Mouse (Mus musculus) A20 (cell line): ENCODE measurements around the gene Zfp148.
"Not testable (repeated sequence)": the region's sequence is repeated elsewhere in the genome, so short reads cannot be mapped to it uniquely, and the experiment has no call there.

Experiments
- DNase-seq: peaks from one replicate; pipeline ENCODE4 v3.0.0-alpha.2; 2011; ENCODE audit warnings: low read depth, low spot score

Zfp148 gene

DNA sequence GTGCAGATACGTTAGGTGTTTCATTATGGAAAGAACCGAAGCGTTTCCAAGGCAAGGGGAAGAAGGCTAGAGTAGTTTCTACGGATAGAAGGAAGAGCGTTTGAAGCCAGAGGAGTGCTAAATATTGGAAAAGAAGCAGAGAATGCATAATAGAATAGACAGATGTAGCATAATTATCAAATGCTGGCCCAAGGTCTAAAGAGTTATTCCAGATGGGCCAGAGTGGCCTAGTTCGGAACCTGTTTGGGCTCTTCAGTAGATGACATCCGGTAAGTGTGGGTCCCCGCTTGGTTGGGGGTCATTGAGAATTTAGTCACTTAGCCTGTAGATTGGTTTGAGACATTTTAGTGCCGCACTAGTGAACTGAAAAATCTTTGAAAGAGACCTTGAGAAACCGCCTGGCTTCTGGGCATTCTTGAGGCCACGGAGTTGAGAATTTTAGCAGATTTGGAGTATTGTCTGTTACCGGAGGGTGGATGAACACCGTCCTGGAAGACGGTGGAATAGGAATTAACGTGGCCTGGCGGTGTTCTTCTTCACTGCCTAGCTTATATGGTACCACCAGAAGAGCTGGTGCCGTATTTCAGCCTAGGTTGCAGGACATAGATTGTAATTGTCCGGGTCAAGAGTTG lies 1.1 kb downstream of the Zfp148 start:
- peak; percentile 61 for DNase-seq

DNA sequence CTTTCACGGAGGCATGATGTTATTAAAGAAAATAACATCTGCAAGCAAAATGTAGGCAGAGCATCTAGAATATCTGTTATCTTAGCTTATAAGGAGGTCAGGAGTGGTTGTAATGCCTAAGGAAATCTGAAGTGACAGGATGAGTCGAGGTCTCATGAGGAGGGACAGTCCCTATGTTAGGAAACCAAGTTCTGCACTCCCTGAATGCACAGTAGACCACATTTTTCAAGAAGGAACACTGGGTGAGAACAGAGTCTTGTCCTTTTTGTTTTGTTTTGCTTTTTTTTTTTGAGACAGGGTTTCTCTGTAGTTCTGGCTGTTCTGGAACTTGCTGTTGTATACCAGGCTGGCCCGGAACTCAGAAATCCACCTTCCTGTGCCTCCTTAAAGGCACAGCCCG lies 1.7 kb downstream of the Zfp148 start:
- DNase-seq, result no peak

DNA sequence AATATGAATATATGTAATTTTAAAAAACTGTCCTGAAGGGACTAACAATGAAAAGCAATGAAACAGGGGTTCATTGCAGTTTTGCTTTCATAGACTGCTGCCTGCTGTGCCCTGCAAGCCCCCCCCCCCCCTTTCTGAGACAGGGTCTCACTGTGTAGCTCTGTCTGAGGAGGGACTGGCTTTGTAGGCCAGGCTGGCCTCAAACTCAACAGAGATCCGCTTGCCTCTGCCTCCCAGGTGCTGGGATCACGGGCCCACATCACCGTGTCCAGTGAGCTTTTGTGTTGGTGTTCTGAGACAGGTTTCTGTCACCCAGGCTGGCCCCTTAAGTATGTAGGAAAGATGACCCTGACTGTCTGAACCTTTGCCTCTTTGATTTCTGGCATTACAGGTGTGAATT lies 2.9 kb downstream of the Zfp148 start:
- DNase-seq, result no peak

DNA sequence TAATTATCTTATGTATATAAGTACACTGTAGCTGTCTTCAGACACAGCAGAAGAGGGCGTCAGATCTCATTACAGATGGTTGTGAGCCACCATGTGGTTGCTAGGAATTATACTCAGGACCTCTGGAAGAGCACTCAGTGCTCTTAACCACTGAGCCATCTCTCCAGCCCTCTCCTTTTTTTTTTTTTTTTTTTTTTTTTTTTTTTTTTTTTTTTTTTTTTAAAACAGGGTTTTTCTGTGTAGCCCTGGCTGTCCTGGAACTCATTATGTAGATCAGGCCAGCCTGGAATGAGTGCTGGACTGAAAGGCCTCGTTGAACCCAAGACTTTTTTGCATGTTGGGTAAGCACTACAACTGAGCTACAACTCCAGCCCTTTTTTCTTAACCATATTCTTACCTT lies 3.4 kb downstream of the Zfp148 start:
- DNase-seq, result not testable (repeated sequence)

DNA sequence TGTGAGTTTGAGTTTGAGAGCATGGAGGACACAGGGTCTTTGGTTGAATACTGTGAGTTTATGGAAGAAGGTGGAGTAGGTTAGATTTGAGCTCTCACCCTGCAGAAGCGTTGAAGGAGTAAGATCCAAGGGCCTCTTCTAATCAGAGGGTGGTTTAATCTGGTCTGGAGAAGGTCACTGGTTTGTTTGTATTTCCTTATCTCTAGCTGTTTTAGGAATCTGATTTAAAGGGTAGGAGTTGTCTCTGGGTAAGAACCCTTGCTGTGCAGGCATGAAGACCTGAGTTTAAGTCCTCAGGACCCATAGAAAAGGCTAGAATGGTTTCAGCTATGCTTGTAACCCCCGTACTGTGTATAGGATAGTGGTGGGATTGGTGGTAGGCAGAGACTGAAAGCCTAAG lies 6.4 kb downstream of the Zfp148 start:
- no peak for DNase-seq

DNA sequence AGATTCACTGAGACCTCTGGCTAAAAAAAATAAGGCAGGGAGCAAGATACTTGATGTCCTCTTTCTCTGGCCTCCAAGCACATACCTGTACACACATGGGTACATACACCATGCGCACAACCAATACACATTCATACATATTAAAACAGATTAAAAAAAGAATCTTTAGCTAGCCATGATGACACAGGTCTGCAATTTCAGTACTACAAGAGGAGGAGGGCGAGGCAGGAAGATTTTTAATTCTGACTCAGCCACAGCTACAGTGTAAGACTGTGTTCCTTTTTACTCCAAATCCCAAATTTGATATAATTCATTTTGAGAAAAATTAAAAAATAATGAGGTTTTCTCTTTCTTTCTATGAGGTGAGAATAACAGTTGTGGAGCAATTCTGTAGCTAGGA lies 6.8 kb downstream of the Zfp148 start:
- no peak for DNase-seq

DNA sequence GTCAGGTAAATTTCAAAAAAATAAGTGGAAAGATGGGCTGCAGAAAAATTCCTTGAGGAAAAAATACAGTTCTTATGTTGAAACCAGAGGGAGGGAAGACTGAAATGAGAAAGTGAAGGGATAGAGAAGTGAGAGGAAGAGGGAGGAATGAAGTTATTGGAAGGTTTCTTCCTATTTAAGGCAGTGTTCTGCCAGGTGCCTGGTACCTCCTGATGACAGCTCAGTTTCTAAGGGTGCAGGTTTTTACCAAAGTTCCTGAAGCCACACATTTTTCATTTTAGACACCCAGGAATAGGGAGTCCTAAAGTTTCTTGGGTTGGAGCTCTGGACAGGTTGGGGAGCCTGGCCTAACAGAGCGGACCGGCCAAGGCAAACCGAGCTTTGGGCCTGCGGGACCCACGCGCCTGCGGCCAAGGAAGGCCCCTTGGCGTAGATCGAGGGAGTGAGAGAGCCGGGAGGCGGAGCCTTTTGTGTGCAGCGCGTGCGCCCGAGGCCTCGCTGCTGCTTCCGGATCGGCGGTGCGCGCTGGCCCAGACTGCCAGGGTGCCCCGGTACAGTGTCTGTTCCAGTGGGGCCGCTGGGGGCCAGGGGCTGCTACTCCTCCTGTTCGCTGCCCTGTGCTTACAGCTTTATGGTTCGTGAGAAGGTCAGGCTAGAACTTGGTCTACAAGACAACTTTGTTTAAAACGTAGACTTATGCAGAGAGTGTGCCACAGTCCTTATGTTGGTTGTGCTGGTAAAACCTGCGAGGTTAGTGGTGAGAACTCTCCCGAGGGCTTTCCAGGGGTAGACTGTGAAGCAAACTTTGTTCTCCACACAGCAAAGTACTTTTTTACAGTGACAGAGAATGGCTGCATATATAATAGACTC lies 19.5 kb downstream of the Zfp148 start:
- peak; percentile 90 for DNase-seq

DNA sequence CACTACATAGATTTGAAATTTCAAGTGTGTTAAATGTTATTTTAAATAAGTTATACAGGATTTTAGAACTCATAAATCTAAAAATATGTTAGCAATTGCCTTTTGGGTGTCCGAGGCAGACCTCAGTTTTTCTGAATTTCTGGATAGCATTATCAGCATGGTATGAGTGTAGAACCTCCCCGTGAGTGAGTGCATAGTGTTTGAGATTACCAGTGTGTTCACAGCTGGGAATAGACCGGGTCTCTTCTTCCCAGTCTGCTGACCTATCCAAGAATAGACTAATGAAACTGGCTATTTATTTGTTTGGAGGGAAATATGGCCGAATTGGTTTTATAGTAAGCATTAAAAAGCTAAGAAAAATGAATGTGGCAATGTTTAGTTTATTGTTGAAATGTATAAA lies 20.3 kb downstream of the Zfp148 start:
- DNase-seq, result no peak

DNA sequence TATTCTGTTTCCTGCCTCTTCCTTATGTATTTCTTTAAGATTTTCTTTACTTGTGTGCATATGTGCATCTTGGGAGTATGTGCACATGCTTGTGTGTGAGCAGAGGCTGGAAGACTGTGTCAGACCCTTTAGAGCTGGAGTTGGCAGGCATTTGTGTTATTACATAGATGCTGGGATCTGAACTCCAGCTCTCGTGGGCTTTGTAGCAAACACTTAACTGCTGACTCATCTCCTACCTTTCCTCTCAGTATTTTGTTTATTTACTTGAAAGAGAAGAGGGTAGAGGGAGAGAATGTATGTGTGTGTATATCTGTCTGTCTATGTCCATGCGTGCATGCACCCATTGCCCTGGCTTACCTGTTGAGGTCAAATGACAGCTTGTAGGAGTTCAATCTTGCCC lies 22.6 kb downstream of the Zfp148 start:
- no peak for DNase-seq

DNA sequence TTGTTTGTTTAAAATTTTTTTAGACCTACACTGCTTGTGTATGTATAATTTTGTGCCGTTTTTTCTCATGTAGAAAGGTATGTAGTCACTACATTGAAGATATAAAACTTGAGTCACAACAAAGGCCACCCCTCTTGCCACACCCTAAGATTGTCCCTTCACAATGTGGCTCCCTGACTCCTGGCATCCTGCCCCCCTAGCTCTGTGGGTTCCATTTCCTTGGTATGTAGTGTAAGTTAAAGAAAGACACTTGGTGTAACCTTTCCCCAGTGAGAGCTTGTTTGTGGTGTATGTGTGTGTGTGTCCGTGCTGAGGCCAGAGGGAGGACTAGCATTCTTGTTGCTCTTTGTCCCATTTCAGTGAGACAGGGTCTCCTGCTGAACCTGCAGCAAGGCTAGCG lies 23.4 kb downstream of the Zfp148 start:
- no peak for DNase-seq

DNA sequence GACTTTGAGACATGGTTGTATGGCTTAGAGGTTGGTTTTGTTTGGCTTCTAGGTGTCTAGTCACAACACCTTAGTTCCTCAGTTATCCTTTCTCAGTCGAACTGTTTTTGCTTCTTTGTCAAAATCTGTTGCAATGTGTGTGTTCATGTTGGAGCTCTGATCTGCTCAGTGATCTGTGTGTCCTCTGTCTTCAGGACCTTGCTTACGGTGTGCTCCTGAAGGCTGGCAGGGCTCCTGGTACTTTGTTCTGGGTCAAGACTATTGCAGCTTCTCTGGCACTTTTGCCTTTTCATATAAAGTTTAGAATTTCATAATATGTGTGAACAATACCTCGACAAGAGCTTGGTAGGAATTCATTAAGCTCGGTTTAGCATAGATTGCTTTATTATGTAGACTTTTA lies 24.9 kb downstream of the Zfp148 start:
- DNase-seq, result no peak

DNA sequence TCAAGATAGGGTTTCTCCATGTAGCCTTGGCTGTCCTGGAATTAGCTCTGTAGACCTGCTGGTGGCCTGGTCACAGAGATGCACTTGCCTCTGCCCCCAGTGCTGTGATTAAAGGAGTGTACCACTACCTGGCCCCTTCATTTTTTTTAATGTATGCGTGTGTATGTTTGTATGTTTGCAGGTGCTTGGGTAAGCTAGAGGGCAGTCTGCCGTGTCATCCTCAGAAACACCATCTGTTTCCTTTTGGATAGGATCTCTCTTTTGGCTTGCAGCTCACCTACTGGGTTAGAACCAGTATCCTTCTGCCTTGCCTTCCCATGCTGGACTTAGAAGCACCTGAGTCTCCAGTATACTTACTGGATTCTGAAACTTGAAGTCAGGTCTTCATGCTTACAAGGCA lies 29.5 kb downstream of the Zfp148 start:
- no peak for DNase-seq

DNA sequence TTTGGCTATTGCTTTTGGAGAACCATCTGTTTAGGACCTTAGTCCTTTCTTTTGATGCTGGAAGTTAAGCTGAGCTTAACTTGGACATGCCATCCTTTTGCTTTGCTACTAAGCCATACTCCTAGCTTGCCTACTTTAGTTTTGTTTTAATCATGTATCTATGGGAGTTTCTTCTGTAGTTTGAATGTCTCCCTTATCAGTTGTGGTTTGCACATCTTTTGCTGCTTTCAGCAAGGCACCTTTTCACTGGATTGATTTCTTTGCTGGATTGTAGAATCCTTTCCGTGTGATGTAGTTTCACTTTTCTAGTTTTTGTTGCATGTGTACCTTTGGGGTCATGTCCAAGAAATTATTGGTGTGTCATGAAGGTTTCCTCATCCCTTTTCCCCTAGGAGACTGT lies 30.0 kb downstream of the Zfp148 start:
- DNase-seq, result no peak

DNA sequence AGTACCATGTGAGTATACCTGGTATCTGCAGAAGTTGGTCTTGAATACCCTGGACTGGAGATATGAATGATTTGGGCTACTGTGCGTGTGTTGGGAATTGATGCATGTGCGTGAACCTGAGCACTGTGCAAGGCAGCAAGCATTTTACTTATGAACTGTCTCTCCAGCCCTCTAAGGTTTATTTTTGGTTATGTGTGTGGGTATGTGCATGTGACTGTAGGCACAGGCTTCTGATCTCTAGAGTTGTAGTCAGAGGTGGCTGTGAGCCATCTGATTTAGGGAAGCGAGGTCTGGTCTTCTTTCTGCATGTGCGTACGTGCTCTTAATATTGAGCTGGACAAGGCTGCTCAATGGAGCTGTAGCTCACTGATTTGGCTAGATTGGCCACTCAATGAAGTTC lies 33.6 kb downstream of the Zfp148 start:
- DNase-seq, result peak; percentile 34

DNA sequence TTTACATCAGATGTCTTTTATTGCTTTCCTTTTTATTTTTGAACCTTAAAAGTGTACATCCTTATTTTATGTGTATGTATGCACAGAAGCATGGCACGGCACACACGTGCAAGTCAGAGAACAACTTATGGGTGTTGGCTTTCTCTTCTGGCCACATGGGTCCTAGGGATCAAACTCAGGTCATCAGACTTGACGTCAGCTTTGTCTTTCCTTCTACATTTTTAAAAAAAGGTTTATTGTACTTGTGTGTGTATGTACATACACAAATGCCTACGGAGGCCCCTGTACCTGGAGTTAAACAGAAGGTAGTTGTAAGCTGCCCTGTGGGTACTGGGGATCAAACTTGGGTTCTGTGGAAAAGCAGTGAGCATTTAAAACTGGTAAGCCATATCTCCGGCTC lies 35.0 kb downstream of the Zfp148 start:
- no peak for DNase-seq

DNA sequence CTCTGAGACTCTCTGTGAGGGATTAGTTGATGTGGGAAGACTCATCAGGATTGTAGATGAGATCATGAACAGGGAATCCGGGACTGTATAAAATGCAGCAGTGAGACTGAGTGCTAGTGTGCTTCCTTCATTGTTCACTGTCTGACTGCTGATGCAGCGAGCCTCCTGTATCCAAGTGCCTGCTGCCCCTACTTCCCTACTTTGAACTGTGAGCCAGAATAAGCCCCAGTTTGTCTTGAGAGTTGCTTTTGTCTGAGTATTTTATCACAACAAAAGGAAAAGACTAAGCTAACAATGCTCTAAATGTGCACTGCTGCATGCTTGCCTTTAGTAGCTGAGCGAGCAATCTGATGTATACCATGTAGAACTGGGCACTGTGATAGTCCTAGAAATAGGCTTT lies 47.7 kb downstream of the Zfp148 start:
- no peak for DNase-seq

DNA sequence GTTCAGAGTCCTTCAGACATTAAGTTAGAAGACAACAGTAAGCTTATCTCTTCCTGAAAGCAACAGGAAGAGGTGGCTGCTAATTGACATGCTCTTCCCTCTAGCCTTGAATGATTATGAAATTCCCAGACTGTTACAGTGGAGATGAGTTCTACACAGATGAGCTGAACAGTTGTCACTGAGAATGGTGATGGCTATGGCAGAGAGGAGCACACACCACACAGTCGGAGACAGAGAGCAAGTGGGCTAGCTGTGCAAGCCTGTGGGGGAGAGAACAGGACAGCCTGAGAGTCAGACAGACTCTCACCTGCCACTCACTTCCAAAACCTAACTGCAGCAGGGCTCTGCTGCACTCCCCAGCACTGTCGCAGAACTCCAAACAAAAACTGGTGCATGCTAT lies 51.0 kb downstream of the Zfp148 start:
- no peak for DNase-seq

DNA sequence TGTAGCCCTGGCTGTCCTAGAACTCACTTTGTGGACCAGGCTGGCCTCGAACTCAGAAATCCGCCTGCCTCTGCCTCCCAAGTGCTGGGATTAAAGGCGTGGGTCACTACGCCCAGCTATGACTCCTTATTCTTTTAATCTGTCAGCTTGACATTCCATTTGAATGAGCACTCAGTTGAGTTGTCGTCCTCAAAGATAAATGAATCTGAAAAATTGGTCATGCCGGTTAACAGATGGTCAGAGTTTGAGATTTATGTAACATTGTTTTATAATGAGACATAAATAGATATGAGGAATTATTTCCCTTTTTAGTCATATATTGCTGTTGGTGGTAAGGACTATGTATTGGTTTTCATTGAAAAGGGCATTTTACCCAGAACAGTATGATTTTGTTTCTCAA lies 60.4 kb downstream of the Zfp148 start:
- no peak for DNase-seq

DNA sequence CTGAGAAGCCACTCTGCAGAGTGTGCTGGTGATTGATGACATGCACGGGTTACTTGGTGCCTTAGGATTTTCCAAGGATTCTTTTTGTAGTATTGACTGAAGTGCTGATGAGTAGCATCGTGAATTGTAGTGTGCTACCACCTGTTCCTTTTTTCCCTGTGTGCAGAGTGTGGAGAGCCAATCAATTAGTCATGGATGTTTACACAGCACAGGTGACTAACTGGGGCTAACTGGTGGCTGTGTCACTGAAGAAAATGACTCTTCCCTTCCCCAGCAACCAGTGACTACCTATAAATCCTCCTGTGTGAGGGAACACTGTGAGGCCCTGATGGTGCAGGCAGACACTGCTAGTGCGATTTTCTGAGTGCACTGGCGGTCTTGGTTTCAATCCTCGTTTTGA lies 66.2 kb downstream of the Zfp148 start:
- DNase-seq, result no peak

DNA sequence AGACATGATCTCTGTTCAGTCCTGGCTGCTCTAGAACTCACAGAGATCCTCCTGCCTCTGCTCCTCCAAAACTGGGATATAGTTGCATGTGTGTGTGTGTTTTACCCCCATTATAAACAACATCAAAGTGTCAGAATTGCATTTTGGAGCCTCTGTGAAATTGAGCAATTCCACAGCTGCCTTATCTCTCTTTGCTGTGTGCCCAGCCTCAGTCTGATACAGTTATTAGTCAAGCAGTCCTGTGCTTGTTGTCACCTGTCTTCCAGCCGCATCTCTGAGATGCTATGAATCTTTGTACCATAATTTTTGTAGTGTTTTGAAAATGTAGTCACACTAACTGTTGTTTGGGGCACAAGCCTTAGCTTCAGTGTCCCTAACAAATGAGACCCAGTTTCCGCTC lies 73.2 kb downstream of the Zfp148 start:
- no peak for DNase-seq

DNA sequence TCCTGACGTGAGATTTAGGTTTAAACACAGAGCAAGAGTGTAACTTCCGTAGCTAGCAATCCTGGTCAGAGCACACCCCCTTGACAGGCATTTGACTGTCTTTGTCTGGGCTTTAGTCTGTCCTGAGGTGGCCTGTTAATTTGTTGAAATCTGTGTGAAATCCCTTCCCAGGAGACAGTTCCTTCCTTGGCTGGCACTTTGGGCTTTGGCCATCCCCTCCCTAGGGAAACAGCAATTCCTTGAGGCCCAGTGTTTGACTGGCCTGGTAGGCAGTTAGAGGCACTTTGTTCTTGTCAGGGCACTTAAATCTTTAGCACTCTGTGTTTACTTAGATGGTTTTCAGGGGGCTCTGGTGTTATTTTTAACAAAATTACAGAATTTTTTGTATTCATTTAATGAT lies 73.7 kb downstream of the Zfp148 start:
- no peak for DNase-seq

DNA sequence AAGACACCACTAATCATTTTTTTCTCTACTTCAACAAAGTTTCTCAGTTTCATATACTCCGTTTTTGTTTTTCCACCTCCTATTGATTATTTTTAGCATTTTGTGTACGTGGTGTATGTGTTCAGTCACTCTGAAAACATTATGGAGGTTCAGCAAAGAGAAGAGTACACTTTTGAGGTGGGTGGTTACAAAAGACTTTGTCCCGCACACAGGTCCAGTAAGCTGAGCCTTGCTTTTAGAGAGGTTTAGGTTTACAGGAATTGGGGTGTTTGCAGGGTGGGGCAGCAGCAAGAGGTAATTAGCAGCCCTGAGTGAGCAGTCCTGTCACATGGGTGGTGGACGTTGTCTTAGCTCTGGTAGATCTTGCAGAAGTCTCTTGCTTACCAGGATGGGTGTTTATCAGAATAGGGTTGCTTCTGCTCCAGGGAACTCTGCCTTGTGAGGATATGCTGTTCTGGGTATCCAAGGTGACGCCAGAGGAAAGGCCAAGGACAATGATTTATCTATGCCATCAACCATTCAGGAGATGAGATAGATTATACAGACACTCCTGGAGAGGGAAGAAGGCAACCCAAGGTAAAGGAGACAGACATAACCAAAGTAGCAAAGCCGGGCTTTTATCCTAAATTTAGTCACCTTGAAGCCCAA lies 74.8 kb downstream of the Zfp148 start:
- DNase-seq, result no peak

DNA sequence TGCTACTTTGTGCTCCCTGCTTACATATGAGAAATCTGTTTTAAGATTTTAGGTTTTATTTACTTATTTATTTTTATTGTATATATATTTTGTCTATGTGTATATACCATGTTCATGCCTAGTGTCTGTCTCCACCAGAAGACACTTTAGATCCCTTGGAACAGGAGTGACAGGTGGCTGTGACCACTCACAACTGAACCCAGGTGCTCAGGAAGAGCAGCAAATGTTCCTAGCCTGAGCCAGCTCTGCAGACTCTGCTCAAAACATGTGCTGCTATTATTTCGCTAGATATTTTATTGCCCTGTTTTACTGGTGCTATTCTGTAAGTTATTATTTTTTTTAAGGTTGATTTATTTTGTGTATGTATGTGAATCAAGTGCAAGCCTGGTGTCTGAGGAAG lies 78.5 kb downstream of the Zfp148 start:
- no peak for DNase-seq
